Mouse (Mus musculus) embryonic facial prominence, embryonic 14.5 days (tissue): Measurements from ENCODE around the gene Scgb1b11. TPM values are rescaled to one million over a fixed set of nuclear protein-coding genes. Genes with fewer than 3 reads are reported as not detected.
"Not testable (repeated sequence)": the region's sequence is repeated elsewhere in the genome, so short reads cannot be mapped to it uniquely, and the experiment has no call there.

Experiments used
- ATAC-seq: fragments of 200-750 bp; cut with Nextera tagmentation; 2 replicates; pipeline ENCODE4 v1.8.0; 2017; ENCODE audit warnings: low read depth, moderate number of reproducible peaks, moderate TSS enrichment
- DNase-seq: peaks from one replicate; pipeline ENCODE4 v3.0.0-alpha.2; 2015; ENCODE audit warnings: low spot score
- H3K27ac ChIP-seq: fragments of 300-500 bp; sonication (generic); replicated peaks from 2 replicates; pipeline ENCODE4 v1.5.1; 2014; ENCODE audit warnings: low read depth, mild to moderate bottlenecking, low read length, moderate library complexity
- H3K27me3 ChIP-seq: fragments of 300-500 bp; sonication (generic); replicated peaks from 2 replicates; pipeline ENCODE4 v1.6.1; 2014; ENCODE audit warnings: low read length; ENCODE audit not compliant: control insufficient read depth, insufficient read depth
- H3K36me3 ChIP-seq: fragments of 300-500 bp; sonication (generic); 2 replicates; pipeline ENCODE4 v1.6.1; 2014; ENCODE audit warnings: low read length, mixed read lengths; ENCODE audit not compliant: control insufficient read depth, insufficient read depth
- H3K4me1 ChIP-seq: fragments of 300-500 bp; sonication (generic); 2 replicates; pipeline ENCODE4 v1.6.1; 2014; ENCODE audit warnings: antibody characterized with exemption, low read length; ENCODE audit not compliant: control insufficient read depth, insufficient read depth
- H3K4me2 ChIP-seq: fragments of 300-500 bp; sonication (generic); 2 replicates; pipeline ENCODE4 v1.6.1; 2014; ENCODE audit warnings: low read depth, mild to moderate bottlenecking, low read length, moderate library complexity, mixed read lengths
- H3K4me3 ChIP-seq: fragments of 300-500 bp; sonication (generic); 2 replicates; pipeline ENCODE4 v1.5.1; 2014; ENCODE audit warnings: low read depth, mild to moderate bottlenecking, low read length
- H3K9ac ChIP-seq: fragments of 300-500 bp; sonication (generic); 2 replicates; pipeline ENCODE4 v1.6.1; 2014; ENCODE audit warnings: low read depth, mild to moderate bottlenecking, low read length, moderate library complexity, mixed read lengths
- H3K9me3 ChIP-seq: fragments of 300-500 bp; sonication (generic); 2 replicates; pipeline ENCODE4 v1.6.1; 2016; ENCODE audit warnings: low read length; ENCODE audit not compliant: control insufficient read depth
- WGBS: fragments of 180-500 bp; shearing (Covaris S2); extraction: QIAGEN DNeasy Blood & Tissue Kit; methylation state at CpG from one replicate; pipeline ENCODE4 v1.1.7; 2014; 5-methylcytosine and 5-hydroxymethylcytosine counted together
- polyA plus RNA-seq: library from polyadenylated mRNA; unstranded; fragments of >200 nt; fragmentation: Nextera tagmentation; extraction: Ambion mirVana; gene quantifications from 2 replicates; pipeline ENCODE4 v1.2.1, GENCODE M21; 2014

Scgb1b11 gene
- not detected in 2 replicates for polyA plus RNA-seq

- not testable (repeated sequence) for H3K36me3 ChIP-seq, H3K9ac ChIP-seq, H3K9me3 ChIP-seq, ATAC-seq, H3K27me3 ChIP-seq, H3K4me1 ChIP-seq, H3K27ac ChIP-seq, H3K4me2 ChIP-seq, H3K4me3 ChIP-seq, DNase-seq
- WGBS: no CpG with 5 or more reads among the region's 2 CpGs
Measured at GRCm38 (mm10) chr7:32222540-32222939, at the start of gene Scgb1b11. Scgb1b11 (plus strand) TSS chr7:32222840.

GRCm38 (mm10) chr7:32211045-32211444 lies 11.6 kb upstream of the Scgb1b11 start, which contains the start of gene Scgb2b11:
Scgb2b11 (minus strand) TSS chr7:32211145.
- H3K4me2 ChIP-seq, H3K27me3 ChIP-seq, H3K27ac ChIP-seq, H3K9me3 ChIP-seq, ATAC-seq, H3K4me3 ChIP-seq, H3K36me3 ChIP-seq, H3K9ac ChIP-seq, DNase-seq, H3K4me1 ChIP-seq: not testable (repeated sequence)
- 100% methylated on average over 1 of the region's 2 CpGs for WGBS

Other genes with a start within 250 kb of the Scgb1b11 start
- not detected in 2 replicates for gene Scgb1b10, start 122.0 kb upstream of the Scgb1b11 start, polyA plus RNA-seq
- gene Scgb2b11, start 11.7 kb upstream of the Scgb1b11 start, polyA plus RNA-seq: not detected in 2 replicates
- not detected in 2 replicates for gene Scgb2b12, start 104.4 kb downstream of the Scgb1b11 start, polyA plus RNA-seq
- gene Scgb1b12, start 111.3 kb downstream of the Scgb1b11 start, polyA plus RNA-seq: not detected in 2 replicates
- gene Scgb1b29, start 218.7 kb downstream of the Scgb1b11 start, polyA plus RNA-seq: not detected in 2 replicates